Mouse (Mus musculus): ENCODE measurements around the gene Rftn1. TPM values are rescaled to one million over a fixed set of nuclear protein-coding genes. Genes with fewer than 3 reads are reported as not detected.
A peak's percentile ranks its signal among the peaks of the same experiment; 100 is the strongest.

The Rftn1 gene
- polyA plus RNA-seq, 1 experiment = 67.4 TPM

- DNase-seq (ENCODE audit: low read depth in 1 of 2, low spot score in 2 of 2) = no peak
Measured at GRCm38 (mm10) chr17:50025651-50026050, 164.8 kb downstream of the Rftn1 start.

GRCm38 (mm10) chr17:50025173-50025626 is 165.3 kb downstream of the Rftn1 start:
- WGBS = 8% methylated on average over 4 of the region's 4 CpGs
- TF ChIP-seq CTCF (IDR thresholded peaks at IDR 0.05; ENCODE audit: extremely low read depth, insufficient read depth, insufficient read length, insufficient replicate concordance) = no peak
- TF ChIP-seq POLR2A (IDR thresholded peaks at IDR 0.05; ENCODE audit: low read depth, low read length) = no peak
- Histone ChIP-seq H3K4me3 (ENCODE audit: extremely low read depth, insufficient read depth, insufficient read length) (no peak overlapping the region), H3K27me3 (ENCODE audit: control insufficient read depth, insufficient read depth, low read length) (no peaks in the 10 kb centered on the region), H3K4me1 (ENCODE audit: control insufficient read depth, insufficient read depth, insufficient read length) (peaks cover 13% of the 10 kb centered on the region; the same call in 1 of the 2 replicates), H3K36me3 (ENCODE audit: control insufficient read depth, insufficient read depth, low read length) (peaks cover 3% of the 10 kb centered on the region; the same call in 1 of the 2 replicates), H3K27ac (ENCODE audit: insufficient read depth, low read length) (peak overlapping the region; percentile 77)
- peak; percentile 72 to 79 for DNase-seq (ENCODE audit: low read depth in 1 of 2, low spot score in 2 of 2)

More at GRCm38 (mm10) chr17:50025651-50026050, 164.8 kb downstream of the Rftn1 start:
- Histone ChIP-seq H3K27ac (ENCODE audit: insufficient read depth, low read length) (peak overlapping the region; percentile 77), H3K4me3 (ENCODE audit: extremely low read depth, insufficient read depth, insufficient read length) (no peak overlapping the region), H3K27me3 (ENCODE audit: control insufficient read depth, insufficient read depth, low read length) (no peaks in the 10 kb centered on the region), H3K4me1 (ENCODE audit: control insufficient read depth, insufficient read depth, insufficient read length) (peaks cover 13% of the 10 kb centered on the region; the same call in 1 of the 2 replicates), H3K36me3 (ENCODE audit: control insufficient read depth, insufficient read depth, low read length) (peaks cover 3% of the 10 kb centered on the region; the same call in 1 of the 2 replicates)
- TF ChIP-seq CTCF (IDR thresholded peaks at IDR 0.05; ENCODE audit: extremely low read depth, insufficient read depth, insufficient read length, insufficient replicate concordance) (no peak), POLR2A (IDR thresholded peaks at IDR 0.05; ENCODE audit: low read depth, low read length) (no peak)
- 10% methylated on average over 1 of the region's 1 CpGs for WGBS

- DNase-seq (ENCODE audit: low read depth in 1 of 2, low spot score in 2 of 2) = no peak
- no peaks in the 10 kb centered on the region for H3K27me3 ChIP-seq (ENCODE audit: control insufficient read depth, insufficient read depth, low read length)
- WGBS = 76% methylated on average over 4 of the region's 4 CpGs
Measured at GRCm38 (mm10) chr17:50021400-50021799, 169.1 kb downstream of the Rftn1 start.

GRCm38 (mm10) chr17:50020211-50021001 is 170.1 kb downstream of the Rftn1 start:
- H3K36me3 ChIP-seq (ENCODE audit: control insufficient read depth, insufficient read depth, low read length) = peaks cover 3% of the 10 kb centered on the region; the same call in 1 of the 2 replicates
- no peaks in the 10 kb centered on the region for H3K27me3 ChIP-seq (ENCODE audit: control insufficient read depth, insufficient read depth, low read length)
- WGBS = 59% methylated on average over 16 of the region's 16 CpGs
- no peak for TF ChIP-seq POLR2A (IDR thresholded peaks at IDR 0.05; ENCODE audit: low read depth, low read length)
- no peak for TF ChIP-seq CTCF (IDR thresholded peaks at IDR 0.05; ENCODE audit: extremely low read depth, insufficient read depth, insufficient read length, insufficient replicate concordance)
- no peak overlapping the region for H3K4me3 ChIP-seq (ENCODE audit: extremely low read depth, insufficient read depth, insufficient read length)
- H3K27ac ChIP-seq (ENCODE audit: insufficient read depth, low read length) = peak overlapping the region; percentile 72; the same call in 1 of the 2 replicates
- no peak for DNase-seq (ENCODE audit: low read depth in 1 of 2, low spot score in 2 of 2)
- H3K4me1 ChIP-seq (ENCODE audit: control insufficient read depth, insufficient read depth, insufficient read length) = 0 out of 2 replicates have a peak, but pooled peaks cover 3% of the 10 kb centered on the region

More at GRCm38 (mm10) chr17:50021400-50021799, 169.1 kb downstream of the Rftn1 start:
- peaks cover 3% of the 10 kb centered on the region; the same call in 1 of the 2 replicates for H3K36me3 ChIP-seq (ENCODE audit: control insufficient read depth, insufficient read depth, low read length)
- TF ChIP-seq CTCF (IDR thresholded peaks at IDR 0.05; ENCODE audit: extremely low read depth, insufficient read depth, insufficient read length, insufficient replicate concordance) (no peak), POLR2A (IDR thresholded peaks at IDR 0.05; ENCODE audit: low read depth, low read length) (no peak)
- peak overlapping the region; percentile 8; the same call in 1 of the 2 replicates for H3K27ac ChIP-seq (ENCODE audit: insufficient read depth, low read length)
- H3K4me3 ChIP-seq (ENCODE audit: extremely low read depth, insufficient read depth, insufficient read length) = no peak overlapping the region
- H3K4me1 ChIP-seq (ENCODE audit: control insufficient read depth, insufficient read depth, insufficient read length) = peaks cover 11% of the 10 kb centered on the region; the same call in 1 of the 2 replicates

- no peak overlapping the region for H3K4me3 ChIP-seq (ENCODE audit: extremely low read depth, insufficient read depth, insufficient read length)
- peak overlapping the region; percentile 72 for H3K27ac ChIP-seq (ENCODE audit: insufficient read depth, low read length)
- WGBS = 73% methylated on average over 3 of the region's 3 CpGs
- H3K27me3 ChIP-seq (ENCODE audit: control insufficient read depth, insufficient read depth, low read length) = no peaks in the 10 kb centered on the region
- DNase-seq (ENCODE audit: low read depth in 1 of 2, low spot score in 2 of 2) = no peak
- no peak for TF ChIP-seq POLR2A (IDR thresholded peaks at IDR 0.05; ENCODE audit: low read depth, low read length)
- TF ChIP-seq CTCF (IDR thresholded peaks at IDR 0.05; ENCODE audit: extremely low read depth, insufficient read depth, insufficient read length, insufficient replicate concordance) = no peak
- peaks cover 3% of the 10 kb centered on the region; the same call in 1 of the 2 replicates for H3K36me3 ChIP-seq (ENCODE audit: control insufficient read depth, insufficient read depth, low read length)
- H3K4me1 ChIP-seq (ENCODE audit: control insufficient read depth, insufficient read depth, insufficient read length) = no peaks in the 10 kb centered on the region
Measured at GRCm38 (mm10) chr17:50019819-50020210, 170.7 kb downstream of the Rftn1 start.

GRCm38 (mm10) chr17:50019090-50019489 is 171.4 kb downstream of the Rftn1 start:
- TF ChIP-seq POLR2A (IDR thresholded peaks at IDR 0.05; ENCODE audit: low read depth, low read length) = no peak
- TF ChIP-seq CTCF (IDR thresholded peaks at IDR 0.05; ENCODE audit: extremely low read depth, insufficient read depth, insufficient read length, insufficient replicate concordance) = no peak
- H3K4me1 ChIP-seq (ENCODE audit: control insufficient read depth, insufficient read depth, insufficient read length) = no peaks in the 10 kb centered on the region
- no peak for DNase-seq (ENCODE audit: low read depth in 1 of 2, low spot score in 2 of 2)
- no peak overlapping the region for H3K4me3 ChIP-seq (ENCODE audit: extremely low read depth, insufficient read depth, insufficient read length)
- no peaks in the 10 kb centered on the region for H3K27me3 ChIP-seq (ENCODE audit: control insufficient read depth, insufficient read depth, low read length)
- peaks cover 3% of the 10 kb centered on the region; the same call in 1 of the 2 replicates for H3K36me3 ChIP-seq (ENCODE audit: control insufficient read depth, insufficient read depth, low read length)
- peak overlapping the region; percentile 19; the same call in 1 of the 2 replicates for H3K27ac ChIP-seq (ENCODE audit: insufficient read depth, low read length)
- WGBS = 88% methylated on average over 5 of the region's 5 CpGs

All from spleen, adult 2 months (tissue).